Comparison of ENCODE assay signal across 9 mouse cellular contexts in genomic region chr16:33154992-33155391, GRCm38 (mm10). TPM values are rescaled to one million over a fixed set of nuclear protein-coding genes. Genes with fewer than 3 reads are reported as not detected.
DNase-seq lines count a peak whose midpoint lies in the region; ATAC-seq and TF ChIP-seq lines count a peak whose summit lies in the region.
"Had no signal": no experiment of that assay in that cellular context is flagged by ENCODE, and none has a peak within 500 bp of the region (broad histone marks: within the 10 kb centered on the region; RNA-seq: fewer than 3 reads in every experiment).

No protein-coding gene starts in this region.

- 52% methylated on average over 4 of the region's 4 CpGs for WGBS in heart, embryonic 10.5 days
- 46% methylated on average over 4 of the region's 4 CpGs for WGBS in spleen, adult 2 months

- DNase-seq in heart, adult 9 months (ENCODE audit: low spot score in 2 of 2): peak; percentile 8 to 13
- DNase-seq in heart, embryonic 10.5 days (ENCODE audit: low spot score): no peak
- peak; percentile 20 to 28 for DNase-seq in spleen, adult 2 months (ENCODE audit: low read depth in 1 of 2, low spot score in 2 of 2)
- DNase-seq in spleen, adult 12 weeks (ENCODE audit: low spot score): no peak
- DNase-seq in cerebellum, postnatal 14 days: peak; percentile 64 to 65
- no peak for DNase-seq in urinary bladder, adult 18-20 months (ENCODE audit: low spot score in 2 of 2)

- H3K27ac ChIP-seq in heart, embryonic 10.5 days: no peak overlapping the region
- H3K27ac ChIP-seq in spleen, adult 2 months (ENCODE audit: insufficient read depth, low read length): no peak overlapping the region

- H3K4me3 ChIP-seq in heart, embryonic 10.5 days: no peak overlapping the region
- H3K4me3 ChIP-seq in spleen, adult 2 months (ENCODE audit: extremely low read depth, insufficient read depth, insufficient read length): no peak overlapping the region
- H3K4me3 ChIP-seq: myocyte had no signal

- H3K9me3 ChIP-seq in heart, embryonic 10.5 days: no peaks in the 10 kb centered on the region

- peak; percentile 58 for ATAC-seq in megakaryocyte, adult 5-6 weeks (ENCODE audit: poor library complexity, severe bottlenecking)
- no peak for ATAC-seq in erythroid progenitor cell, adult 5-6 weeks (replicated peaks; ENCODE audit: low FRiP score, poor library complexity, severe bottlenecking)

- no peaks in the 10 kb centered on the region for H3K36me3 ChIP-seq in heart, embryonic 10.5 days
- H3K36me3 ChIP-seq in spleen, adult 2 months (ENCODE audit: control insufficient read depth, insufficient read depth, low read length): no peaks in the 10 kb centered on the region

- no peaks in the 10 kb centered on the region for H3K4me1 ChIP-seq in heart, embryonic 10.5 days
- H3K4me1 ChIP-seq in spleen, adult 2 months (ENCODE audit: control insufficient read depth, insufficient read depth, insufficient read length): no peaks in the 10 kb centered on the region

- no peak for TF ChIP-seq POLR2A in spleen, adult 2 months (IDR thresholded peaks at IDR 0.05; ENCODE audit: low read depth, low read length)

- H3K27me3 ChIP-seq in heart, embryonic 10.5 days (ENCODE audit: insufficient read depth, poor library complexity, severe bottlenecking): no peaks in the 10 kb centered on the region
- 0 out of 2 replicates have a peak, but pooled peaks cover 2% of the 10 kb centered on the region for H3K27me3 ChIP-seq in spleen, adult 2 months (ENCODE audit: control insufficient read depth, insufficient read depth, low read length)

- no peak for TF ChIP-seq CTCF in spleen, adult 2 months (IDR thresholded peaks at IDR 0.05; ENCODE audit: extremely low read depth, insufficient read depth, insufficient read length, insufficient replicate concordance)

RNA-seq across cellular contexts. Expression of gene Osbpl11, which starts 29.9 kb away (rescaled TPM):
- polyA plus RNA-seq in heart, embryonic 10.5 days (2016; fragmentation: Nextera tagmentation; extraction: Ambion mirVana): 15.9 and 18.1 TPM in 2 replicates
- polyA plus RNA-seq in spleen, adult 2 months (2012; rRNA removed): 6.6 and 6.9 TPM in 2 replicates
- 17.2 and 18.4 TPM in 2 replicates for total RNA-seq in megakaryocyte, adult 5-6 weeks (2015)
- total RNA-seq in megakaryocyte, adult 5-6 weeks (2017): 29.1 and 30.0 TPM in 2 replicates
- total RNA-seq in erythroid progenitor cell, adult 5-6 weeks (2015; ENCODE audit: low replicate concordance): 3.4 and 5.4 TPM in 2 replicates
- total RNA-seq in erythroid progenitor cell, adult 5-6 weeks (2017; ENCODE audit: low replicate concordance): 5.7 and 6.5 TPM in 2 replicates

Comparison
In these comparisons a context has a peak if more than half of its experiments do, and no peak if none do; other contexts are left out.
1. DNase-seq: peak in heart, adult 9 months (2 of 2), spleen, adult 2 months (2 of 2) and cerebellum, postnatal 14 days (2 of 2); none in heart, embryonic 10.5 days (single experiment), spleen, adult 12 weeks (single experiment) and urinary bladder, adult 18-20 months (0 of 2).